Mouse (Mus musculus) forebrain, embryonic 16.5 days (tissue): Measurements from ENCODE around the gene Cwc25. TPM values are rescaled to one million over a fixed set of nuclear protein-coding genes. Genes with fewer than 3 reads are reported as not detected.

Experiments used
- ATAC-seq: fragments of 200-750 bp; cut with Nextera tagmentation; 2 replicates; pipeline ENCODE4 v1.8.0; 2017; ENCODE audit warnings: mild to moderate bottlenecking, moderate library complexity
- H3K27ac ChIP-seq: fragments of 300-500 bp; sonication (generic); 2 replicates; pipeline ENCODE4 v1.5.1; 2014; ENCODE audit warnings: low read length, control low read depth
- H3K27me3 ChIP-seq: fragments of 300-500 bp; sonication (generic); replicated peaks from 2 replicates; pipeline ENCODE4 v1.6.1; 2014; ENCODE audit warnings: low read length; ENCODE audit not compliant: control insufficient read depth, insufficient read depth
- H3K36me3 ChIP-seq: fragments of 300-500 bp; sonication (generic); 2 replicates; pipeline ENCODE4 v1.6.1; 2014; ENCODE audit not compliant: control insufficient read depth, insufficient read depth
- H3K4me1 ChIP-seq: fragments of 300-500 bp; sonication (generic); replicated peaks from 2 replicates; pipeline ENCODE4 v1.6.1; 2014; ENCODE audit warnings: low read length; ENCODE audit not compliant: control insufficient read depth, insufficient read depth
- H3K4me2 ChIP-seq: fragments of 300-500 bp; sonication (generic); 2 replicates; pipeline ENCODE4 v1.6.1; 2014; ENCODE audit warnings: mild to moderate bottlenecking, low read length, control low read depth
- H3K4me3 ChIP-seq: fragments of 300-500 bp; sonication (generic); replicated peaks from 2 replicates; pipeline ENCODE4 v1.5.1; 2014; ENCODE audit warnings: mild to moderate bottlenecking, low read length, control low read depth
- H3K9ac ChIP-seq: fragments of 300-500 bp; sonication (generic); replicated peaks from 2 replicates; pipeline ENCODE4 v1.6.1; 2014; ENCODE audit warnings: low read depth, low read length, control low read depth
- H3K9me3 ChIP-seq: fragments of 300-500 bp; sonication (generic); 2 replicates; pipeline ENCODE4 v1.6.1; 2016; ENCODE audit warnings: low read length; ENCODE audit not compliant: control insufficient read depth
- WGBS: fragments of 180-500 bp; shearing (Covaris S2); extraction: QIAGEN DNeasy Blood & Tissue Kit; methylation state at CpG from one replicate; pipeline ENCODE4 v1.1.7; 2014; 5-methylcytosine and 5-hydroxymethylcytosine counted together
- polyA plus RNA-seq: library from polyadenylated mRNA; unstranded; fragments of >200 nt; fragmentation: Nextera tagmentation; extraction: Ambion mirVana; gene quantifications from 2 replicates; pipeline ENCODE4 v1.2.1, GENCODE M21; 2015

Cwc25 gene
- 17.1 and 19.5 TPM in 2 replicates for polyA plus RNA-seq

GRCm38 (mm10) chr11:97766154-97766881, at the start of gene Cwc25:
Gene Cwc25, minus strand, starts transcription at chr11:97766556.
- no peaks in the 10 kb centered on the region for H3K27me3 ChIP-seq
- peak; percentile 97 for ATAC-seq
- H3K4me1 ChIP-seq, result peaks cover 12% of the 10 kb centered on the region
- WGBS, result under 1% methylated on average over 38 of the region's 38 CpGs
- H3K9me3 ChIP-seq, result no peaks in the 10 kb centered on the region
- peak within 1 kb of the TSS; percentile 80 for H3K4me2 ChIP-seq
- H3K36me3 ChIP-seq, result peaks cover 5% of the 10 kb centered on the region; the same call in 1 of the 2 replicates
- peak within 1 kb of the TSS; percentile 80 for H3K4me3 ChIP-seq
- H3K27ac ChIP-seq, result peak within 1 kb of the TSS; percentile 84
- H3K9ac ChIP-seq, result peak within 1 kb of the TSS; percentile 82

DNA sequence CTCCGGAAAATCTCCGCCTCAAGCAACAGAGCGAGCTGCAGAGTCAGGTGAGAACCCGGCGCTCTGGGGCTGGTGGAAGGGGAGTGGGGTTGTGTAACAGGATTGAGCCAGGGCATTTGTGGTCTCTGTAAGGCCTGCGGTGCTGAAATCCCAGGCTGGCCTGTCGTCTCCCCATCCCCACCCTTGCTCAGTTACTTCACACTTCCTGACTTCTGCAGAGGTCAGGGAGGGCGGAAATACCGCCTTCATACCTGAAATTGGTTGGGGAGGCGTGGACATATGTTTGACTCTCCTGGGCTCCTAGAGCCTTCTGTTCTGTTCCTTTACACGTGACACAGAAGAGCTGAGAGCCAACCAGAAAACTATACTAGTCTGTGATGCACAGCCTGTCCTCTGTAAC, 49.4 kb upstream of the Cwc25 start:
- Histone ChIP-seq H3K9me3 (no peaks in the 10 kb centered on the region), H3K27ac (no peak overlapping the region), H3K4me3 (no peak overlapping the region), H3K9ac (no peak overlapping the region), H3K4me1 (peaks cover 46% of the 10 kb centered on the region), H3K4me2 (no peak overlapping the region), H3K36me3 (peaks cover 7% of the 10 kb centered on the region), H3K27me3 (no peaks in the 10 kb centered on the region)
- 74% methylated on average over 11 of the region's 11 CpGs for WGBS
- no peak for ATAC-seq

DNA sequence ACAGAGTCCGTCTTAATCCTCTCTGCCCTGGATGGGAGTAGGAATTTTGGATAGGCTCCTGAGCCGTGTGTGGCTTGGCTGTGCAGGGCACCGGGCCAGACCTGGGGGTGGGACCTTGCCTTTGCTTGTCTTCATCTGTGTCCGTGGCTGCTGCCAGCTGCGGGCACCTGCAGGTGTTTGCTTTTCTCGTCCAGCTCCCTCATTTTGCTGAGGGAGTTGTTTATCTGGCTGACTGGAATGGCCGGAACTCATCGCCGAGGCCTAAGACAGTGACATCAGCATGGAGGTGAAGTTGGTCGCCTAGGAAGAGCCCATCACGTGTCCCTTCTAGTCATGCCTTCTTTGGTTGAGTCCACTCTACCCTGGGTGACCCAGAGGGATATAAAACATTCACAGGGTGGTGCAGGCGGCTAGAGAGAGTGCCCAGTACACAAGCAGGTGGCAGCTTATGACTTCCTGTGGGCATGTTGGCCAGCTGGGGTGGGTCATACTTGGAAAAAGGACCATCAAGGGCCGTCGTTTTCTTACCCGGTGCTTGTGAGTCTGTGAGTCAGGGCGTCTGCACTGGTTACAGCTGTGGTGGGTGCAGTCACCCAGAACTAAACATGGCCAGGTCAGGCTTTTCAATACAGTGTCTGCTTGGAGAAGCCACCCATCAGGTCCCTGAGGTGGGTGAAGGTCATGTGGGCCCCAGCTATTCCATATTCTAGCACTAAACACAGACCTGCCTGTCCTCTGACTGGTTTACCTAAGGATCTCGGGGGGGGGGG, 47.6 kb upstream of the Cwc25 start:
- no peak overlapping the region for H3K4me2 ChIP-seq
- no peak for ATAC-seq
- peaks cover 57% of the 10 kb centered on the region for H3K4me1 ChIP-seq
- no peaks in the 10 kb centered on the region for H3K9me3 ChIP-seq
- peak overlapping the region; percentile 45; the same call in 1 of the 2 replicates for H3K9ac ChIP-seq
- H3K27me3 ChIP-seq, result no peaks in the 10 kb centered on the region
- peak overlapping the region; percentile 46; the same call in 1 of the 2 replicates for H3K27ac ChIP-seq
- no peak overlapping the region for H3K4me3 ChIP-seq
- peaks cover 7% of the 10 kb centered on the region for H3K36me3 ChIP-seq
- 75% methylated on average over 17 of the region's 17 CpGs for WGBS

GRCm38 (mm10) chr11:97813085-97813484, 46.7 kb upstream of the Cwc25 start:
- WGBS, result 24% methylated on average over 7 of the region's 7 CpGs
- no peak; the same call in 1 of the 2 replicates for ATAC-seq
- Histone ChIP-seq H3K4me3 (no peak overlapping the region), H3K36me3 (peaks cover 7% of the 10 kb centered on the region), H3K4me1 (peaks cover 57% of the 10 kb centered on the region), H3K27me3 (no peaks in the 10 kb centered on the region), H3K4me2 (peak overlapping the region; percentile 44), H3K9ac (peak overlapping the region; percentile 45; the same call in 1 of the 2 replicates), H3K9me3 (no peaks in the 10 kb centered on the region), H3K27ac (peak overlapping the region; percentile 46)

- peaks cover 8% of the 10 kb centered on the region for H3K36me3 ChIP-seq
Observed at GRCm38 (mm10) chr11:97812491-97812921, 46.1 kb upstream of the Cwc25 start.

GRCm38 (mm10) chr11:97811569-97812362, 45.4 kb upstream of the Cwc25 start:
- Histone ChIP-seq H3K9me3 (no peaks in the 10 kb centered on the region), H3K9ac (peak overlapping the region; percentile 45), H3K4me2 (peak overlapping the region; percentile 44), H3K27ac (peak overlapping the region; percentile 46), H3K4me3 (no peak overlapping the region), H3K4me1 (peaks cover 62% of the 10 kb centered on the region), H3K27me3 (no peaks in the 10 kb centered on the region), H3K36me3 (peaks cover 9% of the 10 kb centered on the region)
- no peak for ATAC-seq
- WGBS, result 22% methylated on average over 12 of the region's 13 CpGs

More at GRCm38 (mm10) chr11:97812491-97812921, 46.1 kb upstream of the Cwc25 start:
- peak overlapping the region; percentile 12 for H3K4me3 ChIP-seq
- peak; percentile 88 for ATAC-seq
- peak overlapping the region; percentile 46 for H3K27ac ChIP-seq
- H3K27me3 ChIP-seq, result no peaks in the 10 kb centered on the region
- WGBS, result 15% methylated on average over 3 of the region's 3 CpGs
- H3K4me1 ChIP-seq, result peaks cover 60% of the 10 kb centered on the region
- no peaks in the 10 kb centered on the region for H3K9me3 ChIP-seq
- peak overlapping the region; percentile 44 for H3K4me2 ChIP-seq
- H3K9ac ChIP-seq, result peak overlapping the region; percentile 45

- Histone ChIP-seq H3K27me3 (no peaks in the 10 kb centered on the region), H3K36me3 (peaks cover 3% of the 10 kb centered on the region; the same call in 1 of the 2 replicates), H3K4me2 (no peak overlapping the region), H3K4me3 (no peak overlapping the region), H3K9me3 (no peaks in the 10 kb centered on the region), H3K4me1 (peaks cover 70% of the 10 kb centered on the region), H3K9ac (no peak overlapping the region), H3K27ac (no peak overlapping the region; the same call in 1 of the 2 replicates)
- no peak for ATAC-seq
- 13% methylated on average over 3 of the region's 3 CpGs for WGBS
Observed at GRCm38 (mm10) chr11:97810970-97811369, 44.6 kb upstream of the Cwc25 start.

GRCm38 (mm10) chr11:97810356-97810755, 44.0 kb upstream of the Cwc25 start:
- Histone ChIP-seq H3K4me2 (no peak overlapping the region), H3K9me3 (no peaks in the 10 kb centered on the region), H3K27me3 (no peaks in the 10 kb centered on the region), H3K27ac (no peak overlapping the region), H3K9ac (no peak overlapping the region), H3K36me3 (peaks cover 3% of the 10 kb centered on the region; the same call in 1 of the 2 replicates), H3K4me1 (peaks cover 76% of the 10 kb centered on the region), H3K4me3 (no peak overlapping the region)
- no peak for ATAC-seq
- 80% methylated on average over 7 of the region's 7 CpGs for WGBS
